Mouse (Mus musculus): ENCODE results near the gene Cacna1e.

- no peak for TF ChIP-seq ZMIZ1 (IDR thresholded peaks at IDR 0.05; ENCODE audit: low read depth, low read length)
- no peak for TF ChIP-seq POLR2A (IDR thresholded peaks at IDR 0.05; ENCODE audit: low read depth, low read length)
- no peak for TF ChIP-seq CTCF (conservative IDR thresholded peaks at IDR 0.05 in 1 of 2, IDR thresholded peaks at IDR 0.05 in 1 of 2; ENCODE audit: low read depth in 2 of 2, low read length in 2 of 2)
- no peak for TF ChIP-seq EP300 (IDR thresholded peaks at IDR 0.05; ENCODE audit: low read length)
- no peak for TF ChIP-seq HCFC1 (IDR thresholded peaks at IDR 0.05; ENCODE audit: low read depth, low read length)
- no peak for TF ChIP-seq MYC (IDR thresholded peaks at IDR 0.05; ENCODE audit: low read depth, low read length)
- no peak for TF ChIP-seq NRF1 (IDR thresholded peaks at IDR 0.05; ENCODE audit: low read depth, low read length)
- no peak for TF ChIP-seq RAD21 (IDR thresholded peaks at IDR 0.05; ENCODE audit: low read depth, low read length)
These were observed 176.6 kb downstream of the Cacna1e start for GRCm38 (mm10) chr1:154707584-154708290.
